Mouse (Mus musculus): ENCODE measurements around the gene Epb41l4b.

The Epb41l4b gene

GRCm38 (mm10) chr4:57113472-57114216 is 29.6 kb downstream of the Epb41l4b start:
- DNase-seq: no peak

- DNase-seq: no peak
Measured at GRCm38 (mm10) chr4:57111992-57112540, 31.2 kb downstream of the Epb41l4b start.

GRCm38 (mm10) chr4:57111411-57111810 is 31.8 kb downstream of the Epb41l4b start:
- no peak for DNase-seq

- no peak for DNase-seq
Measured at GRCm38 (mm10) chr4:57109543-57109942, 33.7 kb downstream of the Epb41l4b start.

DNA sequence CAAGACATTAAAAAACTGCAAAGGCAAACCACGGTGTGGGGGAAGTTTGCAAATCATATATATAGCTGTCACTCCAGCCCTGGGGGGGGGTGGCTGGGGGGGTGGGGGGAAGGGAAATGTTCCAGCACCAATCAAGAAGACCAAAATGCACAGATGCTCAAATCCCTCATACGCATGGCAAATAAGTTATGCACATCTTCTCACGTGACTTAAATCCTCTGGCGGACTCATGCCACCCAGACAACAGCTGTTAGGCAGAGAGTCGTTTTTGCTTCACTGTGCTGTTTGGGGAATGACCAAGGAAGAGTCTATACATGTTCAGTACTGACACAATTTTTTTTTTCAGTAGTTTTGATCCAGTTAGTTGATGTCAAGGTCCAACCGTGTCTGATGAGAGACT is 37.9 kb downstream of the Epb41l4b start:
- DNase-seq: no peak

- no peak for DNase-seq
Measured at GRCm38 (mm10) chr4:57103830-57104229, 39.4 kb downstream of the Epb41l4b start.

GRCm38 (mm10) chr4:57101095-57101494 is 42.1 kb downstream of the Epb41l4b start:
- DNase-seq: no peak

GRCm38 (mm10) chr4:57097411-57097810 is 45.8 kb downstream of the Epb41l4b start:
- DNase-seq: no peak

- no peak for DNase-seq
Measured at GRCm38 (mm10) chr4:57095569-57095968, 47.7 kb downstream of the Epb41l4b start.

GRCm38 (mm10) chr4:57091363-57091762 is 51.9 kb downstream of the Epb41l4b start:
- DNase-seq: no peak

GRCm38 (mm10) chr4:57088301-57088700 is 54.9 kb downstream of the Epb41l4b start:
- DNase-seq: no peak

- DNase-seq: no peak
Measured at GRCm38 (mm10) chr4:57085750-57086400, 57.4 kb downstream of the Epb41l4b start.

GRCm38 (mm10) chr4:57083653-57084052 is 59.6 kb downstream of the Epb41l4b start:
- DNase-seq: no peak

GRCm38 (mm10) chr4:57082775-57083428 is 60.3 kb downstream of the Epb41l4b start:
- DNase-seq: peak; percentile 18

DNA sequence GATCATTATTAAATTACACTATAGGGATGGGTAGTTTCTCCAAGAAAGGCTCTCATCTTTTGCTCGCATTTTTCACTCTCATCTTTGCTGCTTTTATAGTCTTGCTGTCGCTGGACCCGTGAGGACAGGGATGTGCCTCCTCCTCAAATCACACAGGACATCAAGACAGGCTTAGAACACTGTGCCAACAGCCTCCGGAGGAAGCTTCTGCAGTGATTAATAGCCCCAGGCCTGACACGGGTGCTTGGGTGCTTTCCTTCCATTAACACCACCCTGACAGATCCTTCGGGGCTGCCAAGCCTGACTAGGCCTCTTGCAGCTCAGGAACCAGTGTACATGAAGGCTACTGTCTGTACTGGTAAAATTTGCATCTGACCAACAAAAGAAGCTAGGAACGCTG is 61.8 kb downstream of the Epb41l4b start:
- no peak for DNase-seq

DNA sequence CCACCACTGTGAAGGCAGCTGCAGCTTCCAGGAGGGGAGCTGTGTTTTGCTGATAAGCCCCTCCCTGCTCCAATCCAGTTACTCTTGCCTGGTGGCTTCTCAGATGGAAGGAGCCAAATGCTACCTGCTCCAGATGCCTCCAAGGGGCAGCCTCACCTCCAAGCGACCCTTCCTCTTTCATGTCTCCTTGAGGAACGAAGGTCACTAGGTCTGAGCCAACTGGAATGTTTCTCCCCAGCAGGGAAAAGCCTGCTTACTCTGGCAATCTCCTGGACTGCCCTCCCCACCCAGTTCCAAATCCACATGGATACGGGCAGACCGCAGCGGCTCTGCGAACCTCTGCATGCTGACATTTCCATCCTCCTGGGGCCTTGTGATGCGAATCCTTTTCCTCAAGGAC is 69.4 kb downstream of the Epb41l4b start:
- no peak for DNase-seq

DNA sequence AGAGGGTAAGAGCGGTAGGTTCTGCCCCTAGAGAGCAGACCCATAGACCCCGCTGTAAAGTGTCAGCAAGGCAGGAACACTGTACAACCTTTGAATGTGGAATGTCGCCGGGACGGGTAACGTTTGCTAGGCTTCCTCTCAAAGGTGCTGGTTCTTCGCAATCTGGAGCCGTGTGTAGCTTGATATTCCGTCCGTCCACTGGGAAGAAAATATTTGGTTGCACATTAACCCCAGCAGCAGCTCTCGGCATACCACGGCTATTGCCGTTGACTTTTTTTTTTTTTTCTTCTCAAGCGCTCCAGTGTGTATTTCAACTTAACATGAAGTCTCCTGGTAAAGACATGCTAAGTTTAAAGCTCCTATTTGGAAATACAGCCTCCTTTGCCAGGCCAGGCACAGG is 70.1 kb downstream of the Epb41l4b start:
- DNase-seq: no peak

- DNase-seq: no peak
Measured at GRCm38 (mm10) chr4:57070640-57071039, 72.6 kb downstream of the Epb41l4b start.

DNA sequence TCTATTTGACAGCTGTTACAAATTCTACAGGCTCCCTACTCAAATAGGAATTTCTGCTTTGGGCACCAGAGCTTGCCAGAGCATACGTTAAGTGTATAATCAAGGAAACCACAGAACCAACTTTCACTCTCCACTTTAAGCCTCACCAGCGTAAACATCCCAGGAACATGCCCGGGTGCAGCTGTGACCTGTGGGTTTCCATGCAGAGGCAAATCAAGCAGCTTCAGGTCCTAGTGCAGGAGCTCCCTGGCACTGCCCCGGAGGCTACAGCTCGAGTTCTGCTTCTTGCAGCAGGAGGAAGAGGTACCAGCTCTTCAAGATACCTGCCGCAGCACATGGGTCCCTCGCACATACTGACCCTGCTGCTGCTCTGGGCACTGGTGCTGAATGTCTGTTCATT is 74.8 kb downstream of the Epb41l4b start:
- no peak for DNase-seq

- no peak for DNase-seq
Measured at GRCm38 (mm10) chr4:57067801-57068200, 75.4 kb downstream of the Epb41l4b start.

- no peak for DNase-seq
Measured at GRCm38 (mm10) chr4:57066936-57067335, 76.3 kb downstream of the Epb41l4b start.

DNA sequence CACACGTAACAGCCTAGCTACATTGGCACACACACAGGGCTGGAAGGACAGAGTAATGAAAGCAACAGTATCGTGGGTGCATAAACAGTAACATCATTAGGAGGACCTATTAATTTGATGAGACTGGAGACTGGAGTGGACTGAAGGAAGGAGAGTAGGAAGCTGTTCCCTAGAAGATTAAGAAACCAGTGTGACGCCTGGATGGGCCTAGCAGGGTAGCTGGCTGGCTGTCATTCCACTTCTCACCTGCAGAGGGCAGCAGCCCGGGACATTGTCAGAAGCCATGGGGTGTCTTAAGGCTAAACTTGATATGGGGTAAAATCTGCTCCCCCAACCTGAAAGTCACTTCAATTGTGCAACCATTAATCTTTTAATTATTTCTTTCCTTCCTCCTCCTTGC is 78.0 kb downstream of the Epb41l4b start:
- DNase-seq: peak; percentile 78

DNA sequence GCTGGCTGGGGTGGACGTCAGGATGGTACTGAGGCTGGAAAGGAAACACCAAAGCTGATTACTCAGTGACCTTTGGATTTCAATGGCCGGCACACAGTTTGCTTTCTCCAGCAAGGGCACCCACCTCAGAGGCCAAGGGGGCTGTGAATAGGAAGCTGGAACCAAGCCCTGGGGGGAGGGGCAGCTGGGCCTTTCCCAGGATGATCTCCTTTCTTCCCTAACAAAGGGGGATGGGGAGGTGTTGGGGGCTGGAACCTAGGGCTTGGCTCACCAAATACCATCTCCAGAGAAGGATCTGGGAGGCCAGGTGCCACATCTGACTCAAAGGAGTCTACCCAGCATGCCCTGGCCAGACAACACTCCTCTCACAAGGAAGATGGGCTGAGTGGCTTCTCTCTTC is 78.4 kb downstream of the Epb41l4b start:
- no peak for DNase-seq
